8 mouse cellular contexts compared by ENCODE assay signal in genomic region chr15:61770721-61771542, GRCm38 (mm10).
DNase-seq lines count a peak whose midpoint lies in the region; ATAC-seq lines count a peak whose summit lies in the region.

No protein-coding gene starts in this region.

- no peaks in the 10 kb centered on the region for H3K36me3 ChIP-seq in limb, embryonic 11.5 days (ENCODE audit: control insufficient read depth, insufficient read depth, low read length)
- no peaks in the 10 kb centered on the region for H3K36me3 ChIP-seq in limb, embryonic 10.5 days

- H3K27ac ChIP-seq in limb, embryonic 11.5 days (replicated peaks; ENCODE audit: low read depth, low read length), result no peak overlapping the region
- no peak overlapping the region for H3K27ac ChIP-seq in limb, embryonic 10.5 days

- no peaks in the 10 kb centered on the region for H3K9me3 ChIP-seq in limb, embryonic 11.5 days (ENCODE audit: control insufficient read depth, low read length)
- H3K9me3 ChIP-seq in limb, embryonic 10.5 days (replicated peaks), result no peaks in the 10 kb centered on the region

- H3K4me3 ChIP-seq in limb, embryonic 11.5 days (ENCODE audit: low read depth, low read length), result no peak overlapping the region
- H3K4me3 ChIP-seq in limb, embryonic 10.5 days, result no peak overlapping the region

- H3K9ac ChIP-seq in limb, embryonic 11.5 days (ENCODE audit: low read length), result no peak overlapping the region

- DNase-seq in limb, embryonic 11.5 days (ENCODE audit: low spot score), result peak; percentile 28
- DNase-seq in limb, embryonic 10.5 days (ENCODE audit: low spot score), result no peak
- peak; percentile 58 for DNase-seq in embryo, embryonic 10.5 days (ENCODE audit: low spot score)
- DNase-seq in cerebellum, postnatal 25 days, result no peak

- H3K27me3 ChIP-seq in limb, embryonic 11.5 days (ENCODE audit: control insufficient read depth, insufficient read depth, low read length), result no peaks in the 10 kb centered on the region
- no peaks in the 10 kb centered on the region for H3K27me3 ChIP-seq in limb, embryonic 10.5 days (ENCODE audit: low read depth, poor library complexity, severe bottlenecking)

- peak; percentile 39; the same call in 1 of the 2 replicates for ATAC-seq in limb, embryonic 11.5 days (ENCODE audit: insufficient number of reproducible peaks, low FRiP score, low TSS enrichment, low read depth)
- peak; percentile 84 to 85 for ATAC-seq in hematopoietic stem cell, adult 5-6 weeks (replicated peaks in 1 of 2; ENCODE audit: insufficient read depth in 1 of 2, low FRiP score in 2 of 2, low TSS enrichment in 1 of 2, low read depth in 1 of 2, poor library complexity in 2 of 2, severe bottlenecking in 2 of 2)
- peak; percentile 73 for ATAC-seq in megakaryocyte progenitor cell, adult 5-6 weeks (replicated peaks; ENCODE audit: poor library complexity)
- ATAC-seq in erythroid progenitor cell, adult 5-6 weeks (replicated peaks; ENCODE audit: low FRiP score, poor library complexity, severe bottlenecking), result no peak
- no peak for ATAC-seq in cerebellum, adult (ENCODE audit: insufficient number of reproducible peaks, low FRiP score, low TSS enrichment)

- H3K4me2 ChIP-seq in limb, embryonic 11.5 days (ENCODE audit: low read depth, severe bottlenecking), result no peak overlapping the region

- 0 out of 2 replicates have a peak, but pooled peaks cover 3% of the 10 kb centered on the region for H3K4me1 ChIP-seq in limb, embryonic 11.5 days (ENCODE audit: control insufficient read depth, insufficient read depth, low read length)
- H3K4me1 ChIP-seq in limb, embryonic 10.5 days, result peaks cover 6% of the 10 kb centered on the region

- 56% methylated on average over 14 of the region's 14 CpGs for WGBS in limb, embryonic 11.5 days
- 67% methylated on average over 14 of the region's 14 CpGs for WGBS in limb, embryonic 10.5 days

Comparison
In these comparisons a context has a peak if more than half of its experiments do, and no peak if none do; other contexts are left out.
1. DNase-seq: peak in limb, embryonic 11.5 days (single experiment) and embryo, embryonic 10.5 days (single experiment); none in limb, embryonic 10.5 days (single experiment) and cerebellum, postnatal 25 days (0 of 2).
2. ATAC-seq: peak in limb, embryonic 11.5 days (single experiment), hematopoietic stem cell, adult 5-6 weeks (2 of 2) and megakaryocyte progenitor cell, adult 5-6 weeks (single experiment); none in erythroid progenitor cell, adult 5-6 weeks (single experiment) and cerebellum, adult (single experiment).